Mouse (Mus musculus) forebrain, embryonic 15.5 days (tissue): ENCODE measurements around the gene Cabp4. TPM values are rescaled to one million over a fixed set of nuclear protein-coding genes. Genes with fewer than 3 reads are reported as not detected.

Source experiments
- ATAC-seq: fragments of 200-750 bp; cut with Nextera tagmentation; replicated peaks from 2 replicates; pipeline ENCODE4 v1.8.0; 2017; ENCODE audit warnings: mild to moderate bottlenecking, moderate TSS enrichment, moderate library complexity
- H3K27ac ChIP-seq: fragments of 300-500 bp; sonication (generic); replicated peaks from 2 replicates; pipeline ENCODE4 v1.5.1; 2015; ENCODE audit warnings: mild to moderate bottlenecking, inconsistent platforms
- H3K27me3 ChIP-seq: fragments of 300-500 bp; sonication (generic); 2 replicates; pipeline ENCODE4 v1.6.1; 2015; ENCODE audit warnings: inconsistent platforms
- H3K36me3 ChIP-seq: fragments of 300-500 bp; sonication (generic); 2 replicates; pipeline ENCODE4 v1.6.1; 2015; ENCODE audit warnings: mild to moderate bottlenecking, inconsistent platforms
- H3K4me1 ChIP-seq: fragments of 300-500 bp; sonication (generic); 2 replicates; pipeline ENCODE4 v1.6.1; 2015; ENCODE audit warnings: inconsistent platforms
- H3K4me2 ChIP-seq: fragments of 300-500 bp; sonication (generic); replicated peaks from 2 replicates; pipeline ENCODE4 v1.6.1; 2015; ENCODE audit warnings: mild to moderate bottlenecking, inconsistent platforms
- H3K4me3 ChIP-seq: fragments of 300-500 bp; sonication (generic); 2 replicates; pipeline ENCODE4 v1.5.1; 2015; ENCODE audit warnings: mild to moderate bottlenecking, inconsistent platforms
- H3K9ac ChIP-seq: fragments of 300-500 bp; sonication (generic); replicated peaks from 2 replicates; pipeline ENCODE4 v1.6.1; 2015; ENCODE audit warnings: mild to moderate bottlenecking, inconsistent platforms
- H3K9me3 ChIP-seq: fragments of 300-500 bp; sonication (generic); 2 replicates; pipeline ENCODE4 v1.6.1; 2016; ENCODE audit warnings: inconsistent platforms
- WGBS: fragments of 180-500 bp; shearing (Covaris S2); methylation state at CpG from one replicate; pipeline ENCODE4 v1.1.7; 2015; ENCODE audit warnings: mixed read lengths; 5-methylcytosine and 5-hydroxymethylcytosine counted together
- polyA plus RNA-seq: library from polyadenylated mRNA; unstranded; fragments of >200 nt; fragmentation: Nextera tagmentation; extraction: Ambion mirVana; gene quantifications from 2 replicates; pipeline ENCODE4 v1.2.1, GENCODE M21; 2015

The Cabp4 gene
- polyA plus RNA-seq, 1 experiment from 2014 or later, result 0.15 TPM

DNA sequence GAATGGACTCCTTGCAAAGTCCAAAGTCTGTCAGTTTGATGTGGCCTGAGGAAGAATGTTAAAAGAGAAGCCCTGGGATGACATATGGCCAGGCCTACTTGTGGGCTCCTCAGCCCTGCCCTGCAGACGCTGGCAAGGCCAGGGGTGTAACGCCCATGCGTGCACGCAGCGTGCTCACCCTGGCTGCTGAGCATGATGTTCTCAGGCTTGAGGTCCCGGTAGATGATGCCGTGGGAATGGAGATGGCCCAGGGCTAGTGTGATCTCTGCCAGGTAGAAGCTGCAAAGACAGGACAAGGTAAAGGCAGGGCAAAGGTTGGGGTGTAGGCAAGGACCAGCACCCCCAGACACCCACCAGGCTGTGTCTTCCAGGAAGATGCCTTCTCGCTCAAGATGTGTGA is 15.2 kb upstream of the Cabp4 start:
- WGBS, result 98% methylated on average over 8 of the region's 8 CpGs
- ATAC-seq, result no peak

DNA sequence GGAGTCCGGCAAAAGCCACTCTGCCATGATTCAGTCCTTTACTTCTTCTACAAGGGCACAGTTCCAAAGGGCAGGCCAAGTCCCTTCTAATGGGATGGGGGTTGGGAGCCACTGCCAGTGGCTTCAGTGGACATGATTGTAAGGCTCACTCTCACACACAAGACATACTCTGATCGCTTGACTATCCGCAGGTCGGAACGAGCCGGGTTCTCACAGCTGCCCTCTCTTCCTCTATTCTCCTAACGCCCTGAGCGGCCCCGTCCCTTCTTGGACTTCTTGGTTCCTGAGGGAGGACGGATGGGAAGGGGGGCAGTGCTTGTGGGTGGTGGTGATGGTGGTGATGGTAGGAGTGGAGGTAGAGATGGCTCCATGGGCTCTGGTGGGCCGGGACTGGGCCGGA is 12.9 kb upstream of the Cabp4 start:
- H3K36me3 ChIP-seq, result peaks cover 50% of the 10 kb centered on the region
- H3K4me3 ChIP-seq, result no peak overlapping the region
- H3K27ac ChIP-seq, result no peak overlapping the region
- H3K9ac ChIP-seq, result no peak overlapping the region
- H3K4me1 ChIP-seq, result no peaks in the 10 kb centered on the region
- no peaks in the 10 kb centered on the region for H3K9me3 ChIP-seq
- 92% methylated on average over 12 of the region's 12 CpGs for WGBS
- ATAC-seq, result no peak
- H3K4me2 ChIP-seq, result no peak overlapping the region
- no peaks in the 10 kb centered on the region for H3K27me3 ChIP-seq

More for the DNA sequence above, 15.2 kb upstream of the Cabp4 start:
- no peak overlapping the region for H3K4me2 ChIP-seq
- no peak overlapping the region for H3K27ac ChIP-seq
- no peaks in the 10 kb centered on the region for H3K9me3 ChIP-seq
- H3K9ac ChIP-seq, result no peak overlapping the region
- peaks cover 14% of the 10 kb centered on the region for H3K4me1 ChIP-seq
- H3K27me3 ChIP-seq, result no peaks in the 10 kb centered on the region
- H3K36me3 ChIP-seq, result peaks cover 50% of the 10 kb centered on the region
- no peak overlapping the region for H3K4me3 ChIP-seq

DNA sequence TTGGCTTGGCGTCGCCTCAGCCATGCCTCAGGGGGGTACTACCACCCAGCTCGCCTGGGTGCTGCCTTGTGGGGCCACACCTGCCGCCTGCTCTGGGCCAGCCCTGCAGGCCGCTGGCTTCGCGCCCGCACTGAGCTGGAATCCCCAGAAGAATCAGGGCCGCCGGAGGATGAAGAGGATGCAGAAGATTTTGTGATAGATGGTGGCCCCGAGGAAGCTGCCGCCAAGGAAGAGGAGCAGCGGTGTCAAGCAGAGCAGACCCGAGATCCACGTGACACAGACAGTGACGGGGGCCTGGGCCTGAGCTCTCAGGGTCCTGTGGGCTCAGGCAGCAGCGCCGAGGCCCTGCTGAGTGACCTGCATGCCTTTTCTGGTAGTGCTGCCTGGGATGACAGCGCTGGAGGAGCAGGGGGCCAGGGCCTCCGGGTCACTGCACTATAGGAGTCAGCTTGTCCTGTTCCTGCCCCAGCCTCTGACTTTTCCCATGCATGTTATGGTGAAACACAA is 12.3 kb upstream of the Cabp4 start:
- Histone ChIP-seq H3K27me3 (no peaks in the 10 kb centered on the region), H3K4me2 (no peak overlapping the region), H3K9ac (no peak overlapping the region), H3K9me3 (no peaks in the 10 kb centered on the region), H3K4me1 (no peaks in the 10 kb centered on the region), H3K36me3 (peaks cover 48% of the 10 kb centered on the region), H3K27ac (no peak overlapping the region), H3K4me3 (no peak overlapping the region)
- WGBS, result 68% methylated on average over 20 of the region's 20 CpGs
- ATAC-seq, result no peak

DNA sequence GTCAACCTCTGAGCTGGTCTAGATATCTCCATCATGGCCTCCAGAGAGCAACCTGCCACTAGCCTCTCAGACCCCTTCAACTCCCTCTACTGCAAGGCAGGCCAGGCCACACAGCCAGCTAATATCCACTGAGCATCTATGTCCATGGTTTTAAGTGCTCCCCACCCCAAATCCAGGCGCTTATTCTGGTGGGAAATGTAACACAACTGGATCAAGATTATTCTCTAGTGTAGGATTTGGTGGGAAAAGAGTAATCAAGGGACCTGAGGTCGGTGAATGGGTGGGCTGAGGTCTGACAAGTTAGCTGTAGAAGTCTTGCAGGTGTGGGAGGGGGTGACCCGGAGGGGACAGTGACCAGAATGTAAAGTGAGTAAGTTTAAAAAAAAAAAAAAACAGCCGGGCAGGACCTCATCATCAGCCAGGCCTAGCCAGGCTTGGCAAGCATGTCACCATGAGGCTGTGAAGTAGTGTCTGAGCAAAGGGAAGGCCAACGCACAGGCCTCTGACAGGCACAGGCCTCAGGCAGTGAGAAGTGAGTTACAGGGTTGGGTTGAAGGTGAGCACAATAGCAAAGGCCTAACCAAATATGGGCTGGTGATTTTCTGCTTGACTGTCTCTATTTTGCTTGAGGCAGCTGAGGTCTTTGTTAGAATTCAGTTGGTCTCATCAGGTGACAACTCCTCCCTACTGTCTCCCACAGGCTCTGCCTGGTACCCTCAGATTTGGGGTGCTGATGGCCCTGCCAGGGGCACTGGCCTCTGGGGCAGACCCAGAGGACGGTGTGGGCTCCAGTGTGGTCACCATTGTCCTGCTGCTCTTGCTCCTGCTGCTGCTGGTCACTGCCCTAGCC is 11.6 kb upstream of the Cabp4 start:
- H3K4me3 ChIP-seq, result no peak overlapping the region
- H3K4me1 ChIP-seq, result no peaks in the 10 kb centered on the region
- 71% methylated on average over 6 of the region's 6 CpGs for WGBS
- H3K4me2 ChIP-seq, result no peak overlapping the region
- H3K27ac ChIP-seq, result no peak overlapping the region; the same call in 1 of the 2 replicates
- H3K9me3 ChIP-seq, result no peaks in the 10 kb centered on the region
- ATAC-seq, result no peak
- no peak overlapping the region for H3K9ac ChIP-seq
- H3K27me3 ChIP-seq, result no peaks in the 10 kb centered on the region
- H3K36me3 ChIP-seq, result peaks cover 45% of the 10 kb centered on the region

DNA sequence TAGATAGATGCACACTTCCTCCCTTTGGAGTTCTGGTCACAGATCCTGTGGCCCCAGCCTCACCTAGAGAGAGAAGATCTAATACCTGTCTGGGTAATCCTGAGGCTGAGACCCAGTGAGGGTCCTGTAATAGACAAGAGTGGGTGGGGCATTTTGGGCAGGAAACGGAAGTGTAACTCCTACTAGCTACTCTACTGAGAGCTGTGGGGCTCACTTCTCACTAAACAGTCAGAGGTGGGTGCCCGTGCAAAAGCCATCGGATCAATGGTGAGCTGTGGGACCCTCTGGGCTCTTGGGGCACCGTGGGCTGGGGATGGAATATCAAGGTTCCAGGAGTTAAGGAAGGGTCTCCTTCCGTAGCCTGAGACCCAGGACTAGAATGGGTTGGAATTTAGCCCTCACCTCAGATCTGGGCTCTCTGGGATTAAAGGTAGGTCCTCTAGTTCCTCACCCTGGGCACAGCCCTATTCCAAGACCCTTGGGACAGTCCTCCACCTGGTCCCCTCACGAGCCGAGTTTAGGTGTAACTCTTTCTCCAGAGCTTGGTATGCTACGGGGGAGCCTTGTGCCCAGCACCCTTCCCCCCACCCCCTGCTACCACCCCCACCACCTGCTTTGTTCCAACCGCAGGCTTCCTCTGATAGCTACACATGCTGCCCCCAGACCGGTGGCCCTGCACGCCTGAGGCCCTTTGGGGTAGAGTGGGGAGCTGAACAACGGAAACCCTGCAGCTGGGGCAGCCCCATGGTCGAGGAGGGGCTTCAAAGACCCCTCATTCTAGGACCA is 10.8 kb upstream of the Cabp4 start:
- Histone ChIP-seq H3K4me1 (peaks cover 7% of the 10 kb centered on the region), H3K4me3 (no peak overlapping the region), H3K36me3 (peaks cover 41% of the 10 kb centered on the region), H3K27me3 (no peaks in the 10 kb centered on the region), H3K4me2 (no peak overlapping the region), H3K9ac (no peak overlapping the region), H3K9me3 (no peaks in the 10 kb centered on the region), H3K27ac (no peak overlapping the region)
- ATAC-seq, result no peak
- WGBS, result 84% methylated on average over 13 of the region's 13 CpGs

DNA sequence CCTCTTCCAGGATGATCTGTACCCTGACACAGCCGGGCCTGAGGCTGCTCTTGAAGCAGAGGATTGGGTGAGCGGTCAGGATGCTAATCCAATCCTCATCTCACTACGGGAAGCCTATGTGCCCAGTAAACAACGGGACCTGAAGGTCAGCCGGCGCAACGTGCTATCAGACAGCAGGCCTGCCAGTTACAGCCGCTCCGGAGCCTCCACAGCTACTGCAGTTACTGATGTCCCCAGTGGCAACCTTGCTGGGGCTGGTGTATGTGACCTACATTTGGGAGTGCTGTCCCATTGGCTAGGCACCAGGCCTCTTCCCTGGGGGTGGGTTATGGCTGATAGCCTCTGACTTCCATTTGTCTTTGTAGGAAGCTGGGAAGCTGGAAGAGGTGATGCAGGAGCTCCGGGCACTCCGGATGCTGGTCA is 9.4 kb upstream of the Cabp4 start, which contains the start of gene Ptprcap:
Gene Ptprcap, plus strand, starts transcription at position 373 of the 423 bp plus-strand sequence.
- peaks cover 16% of the 10 kb centered on the region for H3K4me1 ChIP-seq

DNA sequence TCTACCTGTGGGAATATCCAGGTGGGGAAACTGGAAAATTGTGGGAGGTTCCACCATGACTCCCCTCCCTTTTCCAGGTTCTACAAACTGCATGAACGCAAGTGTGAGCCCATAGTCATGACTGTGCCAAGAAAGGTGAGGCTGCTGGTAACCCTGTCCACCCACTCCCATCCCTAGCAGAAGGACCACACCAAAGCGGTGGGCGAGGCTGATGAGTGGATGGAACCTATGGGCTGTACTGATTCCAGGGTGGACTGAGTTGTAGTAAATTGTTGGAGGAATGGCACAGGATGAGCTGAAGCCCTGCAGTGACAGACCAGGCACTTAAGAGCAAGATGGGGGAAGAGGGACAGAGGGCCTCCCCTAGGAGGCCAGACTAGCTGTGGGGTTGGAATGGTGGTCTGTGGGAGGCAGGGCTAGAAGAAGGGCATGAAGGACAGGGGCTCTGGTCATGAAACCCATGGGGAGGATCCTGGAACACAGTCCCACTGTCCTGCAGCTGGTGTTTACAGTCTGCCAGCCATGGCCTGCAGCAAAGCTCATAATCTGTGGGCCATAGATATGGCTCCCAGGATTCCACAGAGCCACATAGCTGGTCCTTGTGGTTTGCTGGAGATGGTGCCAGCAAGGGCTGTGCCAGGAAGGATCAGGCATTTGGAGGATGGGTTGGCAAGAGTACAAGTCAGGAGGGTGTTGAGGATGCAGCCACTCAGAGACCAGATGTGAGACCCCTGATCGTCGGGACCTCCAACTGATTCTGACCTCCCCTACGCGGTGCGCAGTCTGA is 8.8 kb upstream of the Cabp4 start:
- no peaks in the 10 kb centered on the region for H3K27me3 ChIP-seq

More for the DNA sequence above, 9.4 kb upstream of the Cabp4 start, which contains the start of gene Ptprcap:
- Histone ChIP-seq H3K9ac (no peak within 1 kb of the TSS), H3K27me3 (no peaks in the 10 kb centered on the region), H3K9me3 (no peaks in the 10 kb centered on the region), H3K36me3 (peaks cover 27% of the 10 kb centered on the region), H3K4me2 (no peak within 1 kb of the TSS), H3K27ac (no peak within 1 kb of the TSS), H3K4me3 (no peak within 1 kb of the TSS)
- ATAC-seq, result no peak
- WGBS, result 80% methylated on average over 11 of the region's 11 CpGs

DNA sequence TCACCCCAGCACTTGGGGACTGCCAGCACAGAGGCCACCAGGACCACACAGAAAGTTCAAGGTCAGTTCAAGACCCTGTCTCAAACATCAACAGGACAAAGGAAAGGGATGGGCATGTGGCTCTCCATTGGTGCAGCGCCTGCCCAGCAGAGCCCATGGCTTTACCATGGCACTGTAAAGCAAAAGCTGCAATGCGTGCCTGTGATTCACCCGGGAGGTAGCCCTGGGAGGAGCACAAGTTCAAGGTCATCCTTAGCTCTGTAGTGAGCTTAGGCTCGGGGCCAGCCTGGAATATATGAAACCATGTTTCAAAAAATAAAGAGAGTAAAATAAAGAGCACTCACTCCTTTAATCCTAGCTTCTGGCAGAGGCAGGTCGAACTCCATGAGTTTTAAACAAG is 8.1 kb upstream of the Cabp4 start:
- Histone ChIP-seq H3K9me3 (no peaks in the 10 kb centered on the region), H3K36me3 (peaks cover 14% of the 10 kb centered on the region), H3K4me1 (peaks cover 24% of the 10 kb centered on the region), H3K27me3 (no peaks in the 10 kb centered on the region), H3K4me2 (no peak overlapping the region), H3K9ac (no peak overlapping the region), H3K4me3 (no peak overlapping the region), H3K27ac (no peak overlapping the region)
- no peak for ATAC-seq
- 91% methylated on average over 5 of the region's 5 CpGs for WGBS

More for the DNA sequence above, 8.8 kb upstream of the Cabp4 start:
- Histone ChIP-seq H3K9me3 (no peaks in the 10 kb centered on the region), H3K27ac (no peak overlapping the region), H3K9ac (no peak overlapping the region), H3K4me2 (no peak overlapping the region), H3K36me3 (peaks cover 21% of the 10 kb centered on the region), H3K4me1 (peaks cover 22% of the 10 kb centered on the region), H3K4me3 (no peak overlapping the region)
- WGBS, result 93% methylated on average over 8 of the region's 8 CpGs
- no peak for ATAC-seq

DNA sequence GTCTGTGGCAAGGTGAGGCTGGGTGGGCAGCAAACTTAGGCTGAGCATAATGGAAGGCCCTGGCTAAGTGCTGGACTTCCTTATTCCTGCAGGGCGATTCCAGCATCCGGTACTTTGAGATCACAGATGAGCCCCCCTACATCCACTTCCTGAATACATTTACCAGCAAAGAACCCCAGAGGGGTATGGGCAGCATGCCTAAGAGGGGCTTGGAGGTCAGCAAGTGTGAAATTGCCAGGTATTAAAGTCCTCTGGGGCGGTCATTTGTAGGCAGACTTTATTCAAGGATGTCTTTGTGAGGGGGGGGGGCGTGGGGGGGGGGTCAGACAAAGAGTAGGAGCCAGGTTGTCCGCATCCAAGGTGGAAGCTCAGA is 7.6 kb upstream of the Cabp4 start:
- Histone ChIP-seq H3K4me2 (no peak overlapping the region), H3K36me3 (peaks cover 10% of the 10 kb centered on the region), H3K4me1 (peaks cover 24% of the 10 kb centered on the region), H3K9ac (no peak overlapping the region), H3K27me3 (no peaks in the 10 kb centered on the region), H3K4me3 (no peak overlapping the region), H3K27ac (no peak overlapping the region), H3K9me3 (no peaks in the 10 kb centered on the region)
- no peak for ATAC-seq
- WGBS, result 60% methylated on average over 5 of the region's 5 CpGs

DNA sequence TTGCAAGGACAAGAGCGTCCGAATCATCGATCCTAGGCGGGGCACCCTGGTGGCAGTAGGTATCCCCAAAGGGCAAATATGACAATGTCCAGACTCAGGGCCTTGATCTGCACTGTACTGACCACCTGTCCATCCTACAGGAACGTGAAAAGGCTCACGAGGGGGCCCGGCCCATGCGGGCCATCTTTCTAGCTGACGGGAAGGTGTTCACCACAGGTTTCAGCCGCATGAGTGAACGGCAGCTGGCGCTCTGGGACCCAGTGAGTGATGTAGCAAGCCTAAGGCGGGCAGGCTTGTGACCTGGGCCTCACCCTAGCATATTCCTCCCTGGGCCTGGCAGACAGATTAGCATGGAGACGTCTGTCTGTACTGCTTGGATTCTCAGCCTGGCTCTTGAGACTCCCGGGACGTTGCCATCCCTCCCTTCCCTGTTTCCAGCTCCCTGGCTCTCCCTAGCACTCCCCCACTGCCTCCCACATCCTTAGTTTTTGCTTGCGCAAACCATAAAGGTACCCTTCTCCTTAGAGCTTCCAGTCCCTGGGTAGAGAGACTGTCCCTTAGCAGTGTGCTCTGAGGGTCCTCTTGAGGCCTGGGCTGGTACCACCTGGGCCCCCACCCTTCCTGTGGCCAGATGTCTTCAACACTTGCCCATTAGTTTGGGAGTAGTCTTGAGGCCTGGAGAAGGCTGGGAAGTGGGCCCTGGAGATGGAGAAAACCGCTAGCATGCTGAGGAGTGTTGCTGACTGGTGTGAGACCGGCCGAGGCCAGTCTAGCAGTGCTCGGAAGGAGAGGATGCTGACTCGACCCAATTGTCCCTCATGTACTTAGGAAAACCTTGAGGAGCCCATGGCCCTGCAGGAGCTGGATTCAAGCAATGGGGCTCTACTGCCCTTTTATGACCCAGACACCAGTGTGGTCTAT is 7.0 kb upstream of the Cabp4 start:
- WGBS, result 92% methylated on average over 22 of the region's 22 CpGs
- Histone ChIP-seq H3K9me3 (no peaks in the 10 kb centered on the region), H3K27me3 (no peaks in the 10 kb centered on the region), H3K9ac (no peak overlapping the region), H3K36me3 (peaks cover 6% of the 10 kb centered on the region), H3K4me2 (no peak overlapping the region), H3K27ac (no peak overlapping the region), H3K4me1 (peaks cover 24% of the 10 kb centered on the region), H3K4me3 (no peak overlapping the region)
- no peak for ATAC-seq
